Mouse (Mus musculus) thymus, postnatal 36 days (tissue): ENCODE data around the gene Xylt1.
A peak's percentile ranks its signal among the peaks of the same experiment; 100 is the strongest.

Experiments
- DNase-seq, 2 experiments: peaks; one replicate each; pipeline ENCODE4 v3.0.0; 2022; ENCODE audit warnings: mixed read lengths in 2 of 2

Xylt1 gene

GRCm38 (mm10) chr7:117524430-117525214 lies 143.8 kb downstream of the Xylt1 start:
- DNase-seq = no peak

DNA sequence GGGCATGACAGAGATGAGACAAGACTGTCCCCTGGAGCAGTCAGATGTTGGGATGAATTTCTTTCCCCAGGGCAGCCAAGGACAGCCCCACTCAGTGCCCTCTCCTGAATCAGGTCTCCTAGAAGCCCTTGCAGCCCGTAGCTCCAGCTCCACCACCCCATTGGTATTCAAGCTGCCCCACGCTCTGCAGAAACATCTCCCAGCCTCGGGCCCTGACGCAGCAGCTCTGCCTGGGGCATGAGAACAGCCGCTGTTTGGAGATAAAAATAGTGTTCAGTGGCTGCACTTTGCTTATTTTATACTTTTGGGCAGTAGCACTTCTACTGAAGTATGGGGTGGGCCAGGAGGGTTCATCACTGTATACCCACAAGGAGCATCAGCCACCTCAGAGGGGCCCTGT lies 144.9 kb downstream of the Xylt1 start:
- DNase-seq = no peak

DNA sequence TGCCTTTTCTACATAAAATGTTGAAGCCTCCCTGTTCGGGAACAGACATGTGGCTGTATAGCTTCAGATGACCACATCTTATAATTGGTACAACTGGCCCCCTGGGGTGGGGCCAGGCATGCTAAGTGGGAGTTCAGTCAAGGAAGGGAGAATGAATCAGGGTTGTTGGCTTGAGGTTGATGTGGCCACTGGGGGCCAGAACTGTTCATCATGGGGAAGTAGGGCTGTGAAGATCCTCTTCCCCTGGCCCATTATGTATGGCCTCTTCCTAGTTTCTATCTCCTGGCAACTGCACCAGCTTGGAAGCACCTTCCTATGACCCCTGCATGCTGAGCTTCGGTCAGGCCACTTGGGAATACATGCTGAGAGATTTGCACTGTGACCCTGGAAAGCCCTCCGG lies 145.8 kb downstream of the Xylt1 start:
- no peak for DNase-seq

DNA sequence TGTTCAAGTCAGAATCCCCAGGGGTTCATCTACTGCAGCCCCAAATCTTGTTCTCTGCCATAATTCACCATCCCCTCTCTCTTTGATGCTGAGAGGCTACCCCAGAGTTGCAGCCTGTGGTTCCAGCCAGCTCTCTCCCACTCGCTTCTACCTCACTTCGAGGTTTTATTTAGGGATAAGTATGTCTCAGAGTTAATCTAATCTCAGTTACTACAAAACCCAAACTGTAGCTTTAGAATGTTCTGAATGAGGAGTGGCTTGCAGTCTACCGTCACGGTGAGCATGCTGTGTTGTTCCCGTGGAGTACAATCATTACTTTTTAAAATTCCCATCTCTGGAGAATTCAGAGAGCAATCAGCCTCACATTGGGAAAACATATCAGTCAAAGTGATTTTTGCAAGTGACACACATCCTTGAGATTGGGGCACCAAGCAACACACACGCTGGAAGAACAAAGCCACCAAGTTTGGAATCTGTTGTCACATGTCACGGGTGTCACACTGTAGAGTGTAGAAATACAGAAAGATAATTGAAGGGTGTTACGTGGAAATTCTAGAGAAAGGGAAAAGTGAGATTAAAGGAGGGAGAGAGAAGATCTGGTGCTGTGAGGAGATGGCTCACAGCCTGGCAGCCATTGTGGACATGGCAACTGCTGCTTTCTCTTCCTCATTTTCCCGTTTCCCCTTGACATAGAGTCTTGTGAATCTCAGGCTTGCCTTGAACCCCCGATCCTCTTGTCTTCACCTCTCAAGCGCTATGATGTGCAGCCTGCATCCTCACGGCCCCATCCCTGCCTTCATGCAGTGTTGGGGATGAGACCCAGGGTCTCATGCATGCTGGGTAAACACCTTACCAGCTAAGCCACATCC lies 149.2 kb downstream of the Xylt1 start:
- no peak for DNase-seq

DNA sequence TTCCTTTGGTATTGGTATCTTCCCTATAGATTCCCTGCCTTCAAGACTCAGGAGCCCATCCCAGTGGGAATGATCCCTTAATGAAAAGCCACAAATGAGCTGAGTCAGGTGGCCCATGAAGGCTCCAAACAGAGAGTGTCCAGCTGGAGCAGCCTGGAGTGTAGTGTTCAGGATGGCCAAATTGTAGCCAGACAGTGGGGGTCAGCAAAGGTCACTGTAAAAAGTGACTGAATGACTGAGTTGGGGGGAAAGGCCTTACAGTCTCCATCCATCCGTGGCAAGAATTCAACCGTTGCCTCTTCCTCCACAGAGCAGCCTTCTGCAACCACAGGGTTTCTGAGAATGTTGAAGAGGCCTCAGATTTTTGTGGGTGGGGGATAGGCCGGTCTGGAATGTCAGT lies 151.9 kb downstream of the Xylt1 start:
- DNase-seq = no peak

- DNase-seq = no peak
Observed at GRCm38 (mm10) chr7:117533164-117533563, 152.4 kb downstream of the Xylt1 start.

DNA sequence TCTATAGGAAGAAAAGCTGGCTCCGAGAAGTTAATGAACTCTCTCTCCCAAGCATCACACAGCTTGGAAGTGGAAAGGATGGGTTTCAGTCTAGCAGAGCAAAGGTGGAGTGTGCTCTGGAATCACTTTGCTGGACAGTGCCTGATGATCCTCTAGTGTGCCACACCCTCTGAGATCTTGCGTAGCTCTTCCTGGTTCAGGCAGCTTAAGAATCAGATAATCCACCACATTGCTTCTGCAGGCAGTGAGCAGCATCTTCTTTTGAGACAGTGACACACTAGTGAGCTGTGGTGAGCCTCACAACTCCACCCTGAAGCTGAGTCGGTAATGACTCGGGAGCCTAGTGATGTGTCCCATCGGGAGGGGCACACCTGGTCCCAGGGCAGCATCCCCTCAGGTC lies 159.2 kb downstream of the Xylt1 start:
- DNase-seq = no peak

- no peak for DNase-seq
Observed at GRCm38 (mm10) chr7:117540413-117540812, 159.6 kb downstream of the Xylt1 start.

- no peak for DNase-seq
Observed at GRCm38 (mm10) chr7:117541056-117541455, 160.3 kb downstream of the Xylt1 start.

DNA sequence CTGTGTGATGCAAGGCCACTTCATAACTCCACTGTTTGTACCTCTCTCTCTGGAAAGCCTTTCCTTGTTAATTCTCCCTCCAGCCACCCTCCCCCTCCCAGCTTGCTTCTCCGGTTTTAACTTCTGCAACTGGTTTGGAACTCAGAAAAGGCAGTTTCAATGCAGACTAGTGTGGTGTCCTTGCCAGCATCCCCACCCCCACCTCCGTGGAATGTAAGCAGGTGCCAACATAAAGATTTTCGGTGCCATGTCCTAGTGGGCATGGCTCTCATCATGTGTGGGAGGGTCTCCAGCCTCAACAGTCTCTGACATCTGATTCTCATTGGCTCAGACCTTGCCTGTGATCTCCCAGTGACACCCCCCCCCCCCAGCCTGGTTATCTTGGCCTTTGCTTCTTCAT lies 160.9 kb downstream of the Xylt1 start:
- DNase-seq = no peak

DNA sequence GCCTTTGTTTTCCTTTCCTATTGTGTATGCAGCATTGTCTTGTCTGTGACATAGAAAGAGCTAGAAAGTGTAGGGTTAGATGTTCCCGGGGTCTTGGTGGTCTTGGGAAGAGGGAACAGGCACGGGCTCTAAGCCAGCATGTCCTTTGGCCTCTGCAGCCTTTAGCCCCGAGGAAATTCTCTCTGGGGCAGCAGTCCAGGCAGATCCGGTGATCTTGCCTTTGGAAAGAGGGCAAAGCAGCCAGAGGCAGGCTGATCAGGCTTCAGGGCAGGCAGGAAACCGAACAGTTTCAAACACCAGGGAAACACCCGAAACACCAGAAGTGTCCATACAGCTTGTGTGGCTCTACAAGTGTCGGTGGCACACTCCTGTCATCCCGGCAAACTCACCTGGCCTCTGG lies 162.3 kb downstream of the Xylt1 start:
- DNase-seq = no peak

- no peak for DNase-seq
Observed at GRCm38 (mm10) chr7:117544126-117544525, 163.3 kb downstream of the Xylt1 start.

DNA sequence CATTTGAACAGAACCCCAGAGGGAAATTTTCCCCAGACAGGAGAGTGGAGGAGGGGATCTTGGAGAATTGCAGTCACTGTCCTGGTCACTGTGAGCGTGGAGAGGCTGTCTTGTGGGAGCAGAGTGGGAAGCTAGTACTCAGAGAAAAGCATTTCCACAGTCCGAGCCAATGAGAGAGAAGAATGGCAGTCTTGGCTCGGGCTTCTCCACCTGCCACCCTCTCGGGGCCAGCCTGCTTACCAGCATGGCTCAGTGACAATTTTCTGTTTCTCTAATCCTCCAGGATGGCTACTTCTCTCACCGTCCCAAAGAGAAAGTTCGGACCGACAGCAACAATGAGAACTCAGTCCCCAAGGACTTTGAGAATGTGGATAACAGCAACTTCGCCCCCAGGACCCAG lies 167.5 kb downstream of the Xylt1 start:
- DNase-seq = no peak

DNA sequence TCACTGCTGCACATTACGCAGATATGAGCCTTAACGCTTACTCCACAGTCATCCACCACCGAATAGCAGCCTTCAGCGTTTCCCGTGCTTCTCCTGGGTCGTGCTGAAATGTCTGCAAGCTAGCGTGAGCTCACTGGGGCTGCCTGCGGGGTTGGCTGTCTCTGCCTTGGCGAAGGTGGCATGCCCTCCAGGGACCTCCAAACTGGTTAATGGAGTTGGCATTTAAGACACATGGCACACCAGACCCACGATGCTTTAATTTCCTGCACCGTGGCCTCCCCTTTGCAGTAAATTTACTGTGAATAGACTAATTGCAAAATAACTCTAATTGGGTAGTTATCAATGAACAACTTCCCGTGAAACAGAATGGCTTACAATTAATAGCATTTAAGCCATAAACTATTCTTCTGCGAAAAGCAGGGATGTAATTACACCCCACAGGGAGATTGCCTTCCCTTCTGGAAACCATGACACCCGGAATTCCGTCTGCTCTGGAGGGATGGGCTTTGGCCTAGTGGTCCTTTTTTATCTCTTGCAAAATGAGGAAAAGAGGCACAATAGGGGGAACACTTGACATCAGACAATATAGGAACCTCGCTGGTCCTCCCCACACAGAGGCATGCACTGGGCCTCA lies 170.3 kb downstream of the Xylt1 start:
- no peak for DNase-seq

GRCm38 (mm10) chr7:117553228-117553627 lies 172.4 kb downstream of the Xylt1 start:
- DNase-seq = no peak

DNA sequence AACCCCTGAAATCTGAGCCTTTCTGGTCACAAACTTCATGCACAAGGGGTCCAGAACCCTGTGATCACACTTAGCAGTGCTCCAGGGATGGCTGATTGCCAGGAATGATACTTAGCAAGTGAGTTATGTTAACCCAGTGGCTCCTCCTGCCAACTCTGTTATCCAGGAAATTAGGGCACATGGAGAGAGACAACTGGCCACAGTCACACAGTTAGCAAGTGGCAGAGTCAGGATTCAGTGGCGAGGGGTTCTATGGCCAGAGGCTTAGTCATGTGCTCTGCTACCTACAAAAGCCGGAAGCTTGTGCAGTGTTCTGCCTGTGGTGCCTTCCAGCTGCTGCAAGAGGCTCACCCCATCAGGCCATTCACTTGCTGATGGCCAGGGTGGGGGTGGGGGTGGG lies 175.0 kb downstream of the Xylt1 start:
- no peak for DNase-seq

GRCm38 (mm10) chr7:117558166-117558565 lies 177.4 kb downstream of the Xylt1 start:
- no peak for DNase-seq

DNA sequence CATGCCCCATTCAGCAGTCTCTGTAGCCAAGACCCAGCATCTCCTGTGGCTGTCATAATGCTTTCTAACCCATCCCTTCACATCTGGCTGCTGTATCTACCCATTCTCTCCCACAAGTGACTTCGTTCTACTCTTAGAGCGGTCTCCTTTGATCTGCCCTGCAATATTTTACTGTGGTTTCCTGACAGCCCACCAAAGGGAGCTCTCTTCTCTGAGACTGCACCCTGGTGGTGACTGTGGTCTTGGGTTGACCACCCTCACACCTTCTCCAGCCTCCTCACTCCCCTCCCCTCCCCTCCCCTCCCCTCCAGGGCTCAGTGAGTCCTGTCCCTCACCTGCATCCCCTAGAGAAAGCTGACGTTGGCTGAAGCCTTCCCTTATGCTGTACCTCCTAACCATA lies 178.3 kb downstream of the Xylt1 start:
- peak; percentile 36 to 49 for DNase-seq

DNA sequence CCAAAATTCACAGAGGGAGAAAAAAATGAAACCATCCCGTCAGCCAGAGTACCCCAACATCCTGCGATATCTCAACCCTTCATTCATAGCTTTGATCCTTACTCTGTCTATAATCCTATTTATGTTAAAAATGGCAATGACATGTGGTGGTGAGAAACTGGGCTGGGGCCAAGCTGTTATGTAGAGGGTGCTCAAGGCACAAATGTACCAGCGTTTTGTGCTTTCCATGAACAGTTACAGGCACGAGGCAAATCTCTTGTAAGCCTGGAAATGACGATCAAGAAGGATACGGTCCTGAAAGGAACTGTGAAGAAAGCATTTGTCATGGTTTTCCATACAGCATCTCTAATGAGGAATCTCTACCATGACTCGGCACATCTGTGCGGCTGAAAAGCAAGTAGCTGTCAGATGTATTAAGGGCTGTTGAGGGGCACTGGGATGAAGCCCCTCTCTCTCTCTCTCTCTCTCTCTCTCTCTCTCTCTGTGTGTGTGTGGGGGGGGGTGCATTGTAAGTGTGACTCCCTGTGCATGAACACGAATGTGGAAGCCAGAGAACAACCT lies 183.2 kb downstream of the Xylt1 start:
- DNase-seq = no peak

DNA sequence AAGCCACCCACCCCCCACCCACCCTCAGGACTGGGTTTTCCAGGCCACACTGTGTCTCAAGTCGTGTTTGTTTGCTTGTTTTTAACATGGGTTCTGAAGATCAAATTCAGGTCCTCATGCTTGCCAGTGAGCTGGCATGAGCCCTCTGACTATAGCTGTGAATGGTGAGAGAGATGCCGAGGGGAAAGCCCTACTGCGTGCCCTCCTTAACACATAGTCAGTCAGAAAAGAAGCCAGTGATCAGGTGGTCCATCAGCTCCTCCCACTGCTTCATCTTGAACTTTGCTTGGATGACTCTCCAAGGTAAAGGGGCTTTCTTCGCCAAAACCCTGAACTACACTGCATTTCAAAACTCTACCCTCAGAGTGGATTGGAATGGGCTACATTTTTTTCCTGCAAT lies 183.8 kb downstream of the Xylt1 start:
- no peak for DNase-seq

DNA sequence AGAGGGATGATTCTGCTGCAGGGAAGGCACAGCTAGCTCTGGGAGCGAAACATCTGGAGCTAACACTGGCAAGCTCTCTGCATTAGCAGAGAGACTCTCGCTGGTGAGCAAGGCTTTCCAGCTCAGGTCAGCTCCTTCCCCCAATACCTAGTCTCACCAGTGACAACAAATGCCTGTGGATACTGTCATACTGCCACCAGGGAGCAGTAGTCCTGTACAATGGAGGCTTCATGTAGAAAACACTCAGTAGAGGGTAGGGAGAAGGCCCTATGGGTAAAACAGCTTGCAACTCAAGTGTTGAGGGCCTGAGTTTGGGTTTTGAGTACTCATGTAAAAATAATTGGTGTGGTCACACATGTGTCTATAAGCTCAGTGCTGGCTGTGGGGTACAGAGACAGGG lies 185.3 kb downstream of the Xylt1 start:
- DNase-seq = peak in 1 of 2 experiments; percentile 22

- DNase-seq = no peak
Observed at GRCm38 (mm10) chr7:117566833-117567232, 186.1 kb downstream of the Xylt1 start.

- no peak for DNase-seq
Observed at GRCm38 (mm10) chr7:117567252-117567651, 186.5 kb downstream of the Xylt1 start.
